Mouse (Mus musculus) adrenal gland, postnatal 14 days (tissue): ENCODE measurements at regions not wholly inside any gene's neighbourhood (a gene's known extent, or its start where the extent isn't known, plus 50 kb on each side); places are given as distances from the start of the nearest gene placed in this dataset.
A peak's percentile ranks its signal among the peaks of the same experiment; 100 is the strongest.

Experiments used
- DNase-seq: peaks from one replicate; pipeline ENCODE4 v3.0.0; 2021; ENCODE audit warnings: mixed read lengths

GRCm38 (mm10) chr9:32053886-32054615 is 61.9 kb upstream of the Arhgap32 start:
- DNase-seq = no peak

DNA sequence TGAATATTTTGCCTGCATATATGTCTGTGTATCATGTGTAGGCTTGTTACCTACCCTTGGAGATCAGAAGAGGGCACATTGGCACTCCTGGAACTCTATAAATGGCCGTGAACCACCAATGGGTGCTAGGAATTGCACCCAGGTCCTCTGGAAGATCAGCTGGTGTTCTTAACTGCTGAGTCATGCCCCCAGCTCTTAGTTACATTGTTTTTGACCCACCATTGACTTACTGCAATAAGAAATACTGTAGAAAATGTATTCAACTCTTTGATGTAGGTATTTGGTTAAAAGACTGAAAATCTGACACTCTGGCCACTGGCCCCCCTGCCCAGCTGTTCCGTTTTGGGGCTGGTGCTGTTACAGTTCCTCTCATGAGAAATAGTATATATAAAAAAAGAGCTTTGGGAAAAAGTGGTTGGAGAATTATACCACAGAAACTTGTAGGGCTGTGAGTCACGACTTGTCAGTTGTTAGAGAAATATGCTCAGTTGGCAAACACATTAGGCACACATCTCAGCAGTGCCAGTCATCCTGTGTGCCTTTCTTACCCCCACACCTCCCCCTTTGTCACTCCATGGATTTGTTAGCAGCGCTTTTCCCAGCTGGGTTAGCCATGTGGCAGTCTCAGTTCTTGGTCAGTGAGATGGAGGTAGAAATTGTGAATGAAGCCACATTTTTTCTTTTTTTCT is 58.4 kb upstream of the Arhgap32 start:
- peak; percentile 25 for DNase-seq

DNA sequence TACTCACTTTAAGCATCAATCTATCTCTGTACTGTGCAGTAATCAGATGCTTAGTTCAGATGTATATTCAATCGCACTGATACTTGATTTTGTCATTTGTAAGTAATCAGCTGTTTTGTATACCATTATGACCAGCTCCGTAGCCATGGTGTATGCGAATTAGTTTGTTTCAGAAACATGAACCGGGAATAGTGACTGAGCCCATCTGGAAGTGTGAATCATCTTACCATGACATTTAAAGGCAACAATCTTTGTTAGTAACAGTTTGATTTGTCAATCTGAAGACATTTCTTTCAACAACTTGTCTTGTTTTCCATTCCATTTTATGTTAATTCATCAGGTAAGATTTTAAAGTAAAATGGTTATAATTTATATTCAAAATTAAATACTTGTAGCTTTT is 53.2 kb upstream of the Arhgap32 start:
- DNase-seq = no peak

GRCm38 (mm10) chr9:32063541-32063940 is 52.4 kb upstream of the Arhgap32 start:
- DNase-seq = peak; percentile 29

DNA sequence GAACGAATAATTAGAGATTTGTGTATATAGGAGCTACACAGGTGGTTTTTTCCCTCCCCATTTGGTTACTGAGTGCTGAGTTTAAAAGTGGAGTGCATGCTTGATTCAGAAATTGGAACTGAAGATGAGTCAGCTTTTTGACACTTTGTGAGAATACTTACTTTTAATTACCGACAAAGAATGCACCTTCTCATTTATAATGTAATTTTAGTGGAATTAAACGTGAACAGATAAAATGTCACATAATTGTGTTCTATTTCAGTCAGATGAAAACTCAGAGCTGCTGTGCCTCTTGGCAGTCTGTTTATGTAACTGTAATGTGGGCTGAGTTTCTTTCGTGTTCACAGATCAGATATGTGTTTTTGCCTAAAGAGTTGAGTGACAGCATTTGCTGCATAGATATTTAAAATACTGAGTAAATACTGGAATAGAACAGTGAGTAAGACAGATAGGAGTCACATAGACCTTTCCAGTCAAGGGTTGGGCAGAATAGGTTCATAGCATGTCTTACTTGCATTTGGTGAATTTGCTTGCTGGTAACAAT is 51.9 kb upstream of the Arhgap32 start:
- no peak for DNase-seq
